Mouse (Mus musculus) liver, embryonic 14.5 days (tissue): Measurements from ENCODE around the gene Crygc.

Source experiments
- CTCF ChIP-seq: IDR thresholded peaks from 2 replicates; pipeline ENCODE4 v1.5.1; 2016; ENCODE audit warnings: antibody characterized with exemption, low read depth, control low read depth
- EP300 ChIP-seq: IDR thresholded peaks from 2 replicates; pipeline ENCODE4 v1.6.1; 2016; ENCODE audit warnings: antibody characterized with exemption, low read depth

DNA sequence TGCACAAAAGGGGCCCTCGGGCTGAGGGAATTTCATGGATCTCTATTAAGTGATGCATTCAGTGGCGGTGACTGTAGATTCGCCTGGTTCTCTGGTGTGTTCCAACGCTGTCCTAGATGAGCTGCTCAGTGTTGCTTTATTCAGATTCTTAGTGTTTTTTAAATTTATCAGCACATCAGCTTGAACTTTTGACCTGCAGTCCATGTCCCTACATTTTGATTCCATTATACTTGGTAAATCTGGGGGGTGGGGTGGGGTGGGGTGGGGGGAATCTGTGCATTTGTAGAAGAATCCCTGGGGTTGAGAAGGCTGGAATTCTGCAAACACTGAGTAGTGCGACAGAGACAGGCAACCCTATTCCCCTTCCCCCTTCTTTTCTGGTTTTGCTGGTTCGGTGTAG is at the start of gene Crygc:
- TF ChIP-seq CTCF: no peak
- TF ChIP-seq EP300: no peak
